Mouse (Mus musculus): ENCODE measurements at regions not wholly inside any gene's neighbourhood (a gene's known extent, or its start where the extent isn't known, plus 50 kb on each side); places are given as distances from the start of the nearest gene placed in this dataset.

DNA sequence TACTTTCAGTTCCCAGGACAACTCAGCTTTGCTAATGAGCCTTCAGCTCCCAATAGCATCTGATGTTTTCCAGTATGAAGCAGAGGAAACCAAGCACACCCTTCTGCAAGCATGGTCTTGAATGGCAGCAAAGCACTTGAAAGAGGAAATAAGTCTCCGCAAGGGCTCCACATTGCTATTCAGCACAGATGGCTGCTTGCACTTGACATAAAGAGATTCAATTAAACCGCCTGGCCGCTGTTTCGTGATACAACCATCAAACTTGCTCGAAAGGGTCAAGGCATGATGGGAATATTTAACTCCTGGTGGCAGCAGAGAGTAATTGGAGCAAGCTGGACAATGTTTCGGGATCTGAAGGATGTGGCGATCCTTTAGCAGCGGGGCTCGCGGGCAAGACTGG, 54.3 kb upstream of the Mmp2 start:
- Histone ChIP-seq H3K36me3 (no peaks in the 10 kb centered on the region), H3K9ac (replicated peaks) (no peak overlapping the region), H3K4me1 (peaks cover 5% of the 10 kb centered on the region; the same call in 1 of the 2 replicates), H3K4me2 (replicated peaks) (peak overlapping the region; percentile 18; the same call in 1 of the 2 replicates), H3K27ac (replicated peaks) (no peak overlapping the region), H3K4me3 (no peak overlapping the region), H3K9me3 (no peaks in the 10 kb centered on the region), H3K27me3 (no peaks in the 10 kb centered on the region)
- 44% methylated on average over 10 of the region's 10 CpGs for WGBS
- 0 out of 2 replicates have a peak, but pooled peaks have one; percentile 43 for ATAC-seq (replicated peaks)

DNA sequence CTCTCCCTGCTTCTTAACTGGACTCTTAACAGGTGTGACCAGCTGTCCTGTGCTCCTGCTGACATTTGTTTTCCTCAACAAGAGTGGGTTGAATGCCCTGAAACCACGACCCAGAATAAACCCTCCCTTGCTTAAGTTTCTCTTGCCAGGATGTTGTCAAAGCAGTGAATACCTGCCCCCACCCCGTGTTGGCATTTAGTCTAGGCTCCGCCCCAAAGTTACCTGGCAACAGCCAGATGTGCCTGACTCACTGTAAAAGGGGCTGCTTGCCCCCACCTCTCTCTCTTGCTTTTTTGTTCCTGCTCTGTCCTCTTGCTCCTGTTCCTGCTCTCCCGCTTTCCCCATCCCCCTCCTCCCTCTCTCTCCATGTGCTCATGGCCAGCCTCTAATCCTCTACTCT, 51.9 kb upstream of the Mmp2 start:
- Histone ChIP-seq H3K4me1 (peaks cover 5% of the 10 kb centered on the region; the same call in 1 of the 2 replicates), H3K27ac (replicated peaks) (no peak overlapping the region), H3K36me3 (no peaks in the 10 kb centered on the region), H3K4me3 (no peak overlapping the region), H3K4me2 (replicated peaks) (no peak overlapping the region), H3K9me3 (no peaks in the 10 kb centered on the region), H3K9ac (replicated peaks) (no peak overlapping the region), H3K27me3 (no peaks in the 10 kb centered on the region)
- 58% methylated on average over 4 of the region's 4 CpGs for WGBS
- no peak for ATAC-seq (replicated peaks)

DNA sequence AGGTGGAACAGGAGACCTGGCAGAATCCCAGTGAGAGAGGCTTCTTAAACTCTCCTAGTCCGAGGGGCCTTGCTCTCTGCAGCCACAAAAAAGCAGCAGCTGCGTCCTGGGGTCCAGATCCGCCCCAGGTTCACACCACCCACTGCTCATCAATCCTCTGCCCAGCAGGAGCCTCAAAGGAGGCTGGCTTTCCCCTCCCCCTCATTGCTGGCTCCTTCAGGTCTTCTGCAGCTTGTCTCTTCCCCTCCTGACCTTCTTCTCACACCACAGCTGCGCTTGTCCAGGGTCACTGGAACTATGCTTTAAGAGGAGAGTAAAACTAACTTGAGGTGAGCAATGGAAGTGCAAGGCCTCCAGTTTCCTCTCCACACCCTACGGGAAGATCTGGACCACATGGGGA, 50.0 kb upstream of the Mmp2 start:
- Histone ChIP-seq H3K27me3 (no peaks in the 10 kb centered on the region), H3K4me2 (replicated peaks) (no peak overlapping the region), H3K4me1 (peaks cover 5% of the 10 kb centered on the region; the same call in 1 of the 2 replicates), H3K4me3 (no peak overlapping the region), H3K27ac (replicated peaks) (no peak overlapping the region), H3K36me3 (no peaks in the 10 kb centered on the region), H3K9ac (replicated peaks) (no peak overlapping the region), H3K9me3 (no peaks in the 10 kb centered on the region)
- WGBS: 12% methylated on average over 5 of the region's 5 CpGs
- no peak for ATAC-seq (replicated peaks)

Measured in forebrain, embryonic 15.5 days (tissue).